Mouse (Mus musculus): ENCODE data around the gene Rhbdf2.

- TF ChIP-seq HCFC1 (IDR thresholded peaks at IDR 0.05; ENCODE audit: borderline replicate concordance, insufficient read depth, low read length) (no peak), ZC3H11A (IDR thresholded peaks at IDR 0.05; ENCODE audit: borderline replicate concordance, low read depth, low read length) (no peak), CHD2 (IDR thresholded peaks at IDR 0.05; ENCODE audit: low read depth, low read length) (no peak)
These were observed 3.5 kb upstream of the Rhbdf2 start for GRCm38 (mm10) chr11:116630171-116630965.

All from ES-E14 (cell line).